Mouse (Mus musculus): ENCODE results near the gene Macrod1. TPM values are rescaled to one million over a fixed set of nuclear protein-coding genes. Genes with fewer than 3 reads are reported as not detected.

The Macrod1 gene
- polyA plus RNA-seq, 1 experiment from 2014 or later: 11.0 TPM

DNA sequence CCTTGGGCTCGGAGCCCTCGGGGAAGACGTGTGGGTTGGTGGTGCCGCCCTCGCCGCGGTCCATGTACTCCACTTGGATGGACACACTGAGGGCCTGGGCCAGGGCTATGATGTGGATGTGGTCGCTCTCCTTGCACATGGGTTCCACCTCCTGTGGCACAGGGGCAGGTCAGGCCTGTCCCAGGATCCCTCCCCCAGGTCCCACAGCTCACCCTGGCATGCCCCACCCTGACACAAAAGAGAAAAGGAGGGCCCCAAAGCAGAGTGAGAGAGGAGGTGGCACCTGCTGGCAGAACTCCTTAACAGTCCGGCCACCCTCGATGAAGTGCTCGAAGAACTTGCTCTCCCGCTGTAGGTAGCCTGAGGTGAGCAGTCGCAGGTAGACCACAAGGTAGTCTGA is 142.5 kb downstream of the Macrod1 start:
- H3K9ac ChIP-seq: no peak overlapping the region
- ATAC-seq (ENCODE audit: insufficient read depth): no peak
- no peak overlapping the region for H3K27ac ChIP-seq (ENCODE audit: low read depth)
- TF ChIP-seq CTCF (IDR thresholded peaks at IDR 0.05; ENCODE audit: low read depth): no peak
- no peak for DNase-seq
- no peaks in the 10 kb centered on the region for H3K9me3 ChIP-seq (ENCODE audit: low read depth, low read length)
- H3K4me2 ChIP-seq: no peak overlapping the region
- no peaks in the 10 kb centered on the region for H3K4me1 ChIP-seq (ENCODE audit: insufficient read depth)
- H3K4me3 ChIP-seq (ENCODE audit: low read depth, low read length): no peak overlapping the region
- H3K36me3 ChIP-seq (ENCODE audit: insufficient read depth): peaks cover 67% of the 10 kb centered on the region
- 92% methylated on average over 13 of the region's 13 CpGs for WGBS
- H3K27me3 ChIP-seq (ENCODE audit: insufficient read depth, low read length): no peaks in the 10 kb centered on the region

DNA sequence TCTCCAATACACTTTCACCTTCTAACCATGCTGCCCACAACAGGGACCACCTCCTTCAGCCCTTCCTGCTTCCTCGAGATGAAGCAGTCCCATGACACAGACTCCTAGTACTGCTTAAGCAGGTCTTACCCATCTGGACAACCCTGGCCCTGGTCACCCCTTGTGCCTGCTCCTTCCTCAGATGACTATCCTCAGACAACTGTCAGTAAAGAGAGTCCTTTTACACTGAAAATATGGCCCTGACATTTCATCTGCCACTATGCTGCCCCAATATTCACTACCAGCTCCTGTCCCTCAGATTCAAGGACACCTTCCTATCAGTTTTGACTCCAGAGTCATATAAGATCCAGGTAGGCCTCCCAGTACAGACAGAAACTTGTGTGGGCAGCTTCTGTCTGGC is 143.8 kb downstream of the Macrod1 start:
- no peak overlapping the region for H3K27ac ChIP-seq (ENCODE audit: low read depth)
- H3K27me3 ChIP-seq (ENCODE audit: insufficient read depth, low read length): no peaks in the 10 kb centered on the region
- no peaks in the 10 kb centered on the region for H3K9me3 ChIP-seq (ENCODE audit: low read depth, low read length)
- TF ChIP-seq CTCF (IDR thresholded peaks at IDR 0.05; ENCODE audit: low read depth): no peak
- peaks cover 71% of the 10 kb centered on the region for H3K36me3 ChIP-seq (ENCODE audit: insufficient read depth)
- peaks cover 4% of the 10 kb centered on the region for H3K4me1 ChIP-seq (ENCODE audit: insufficient read depth)
- 58% methylated on average over 1 of the region's 1 CpGs for WGBS
- no peak for ATAC-seq (ENCODE audit: insufficient read depth)
- no peak overlapping the region for H3K9ac ChIP-seq
- no peak for DNase-seq
- no peak overlapping the region for H3K4me2 ChIP-seq
- no peak overlapping the region for H3K4me3 ChIP-seq (ENCODE audit: low read depth, low read length)

DNA sequence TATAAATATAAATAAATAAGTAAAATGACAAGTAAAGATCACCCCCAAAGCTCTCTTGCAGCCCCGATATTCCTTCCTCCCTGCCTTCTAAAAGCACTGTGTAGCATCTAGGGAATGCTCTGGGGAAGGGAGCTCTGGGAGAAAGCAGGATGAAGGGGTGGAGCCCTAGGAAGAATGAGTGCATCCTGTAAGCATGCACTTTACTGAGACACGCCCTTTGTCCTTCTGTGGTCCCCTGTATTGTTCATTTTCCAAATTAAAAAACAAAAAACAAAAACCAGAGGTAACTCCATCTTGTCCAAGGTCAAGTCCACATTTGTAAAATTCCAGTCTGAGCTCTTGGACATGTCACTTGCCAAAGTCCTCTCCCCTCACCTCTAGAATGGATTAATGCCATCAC is 148.3 kb downstream of the Macrod1 start:
- DNase-seq: no peak
- peak overlapping the region; percentile 66 for H3K4me3 ChIP-seq (ENCODE audit: low read depth, low read length)
- H3K27me3 ChIP-seq (ENCODE audit: insufficient read depth, low read length): no peaks in the 10 kb centered on the region
- H3K4me1 ChIP-seq (ENCODE audit: insufficient read depth): peaks cover 7% of the 10 kb centered on the region
- H3K27ac ChIP-seq (ENCODE audit: low read depth): no peak overlapping the region
- TF ChIP-seq CTCF (IDR thresholded peaks at IDR 0.05; ENCODE audit: low read depth): no peak
- no peaks in the 10 kb centered on the region for H3K9me3 ChIP-seq (ENCODE audit: low read depth, low read length)
- peak overlapping the region; percentile 73 for H3K9ac ChIP-seq
- ATAC-seq (ENCODE audit: insufficient read depth): no peak
- peak overlapping the region; percentile 84 for H3K4me2 ChIP-seq
- 73% methylated on average over 2 of the region's 2 CpGs for WGBS
- peaks cover 42% of the 10 kb centered on the region for H3K36me3 ChIP-seq (ENCODE audit: insufficient read depth)

DNA sequence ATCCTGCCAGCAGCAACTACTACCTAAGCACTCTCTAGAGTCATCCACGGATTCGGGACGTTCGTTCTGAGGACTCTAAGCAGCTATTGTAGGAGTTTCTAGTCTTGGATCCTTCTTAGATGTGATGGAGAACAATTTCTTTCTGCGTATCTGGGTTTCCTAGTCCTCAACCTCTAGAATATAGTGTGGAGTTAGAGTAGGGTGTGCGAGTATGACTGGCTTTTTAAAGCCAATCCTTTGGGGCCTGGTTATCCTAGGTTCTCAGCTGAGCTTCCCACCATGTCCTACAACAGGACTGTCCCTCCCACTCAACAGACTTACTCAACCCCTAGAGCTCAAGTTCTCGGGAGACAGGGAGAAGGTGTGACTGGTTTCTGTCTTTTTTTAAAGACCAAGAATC is 148.7 kb downstream of the Macrod1 start:
- no peaks in the 10 kb centered on the region for H3K27me3 ChIP-seq (ENCODE audit: insufficient read depth, low read length)
- H3K4me3 ChIP-seq (ENCODE audit: low read depth, low read length): peak overlapping the region; percentile 66
- no peak for TF ChIP-seq CTCF (IDR thresholded peaks at IDR 0.05; ENCODE audit: low read depth)
- H3K27ac ChIP-seq (ENCODE audit: low read depth): peak overlapping the region; percentile 94
- no peaks in the 10 kb centered on the region for H3K9me3 ChIP-seq (ENCODE audit: low read depth, low read length)
- H3K4me2 ChIP-seq: peak overlapping the region; percentile 84
- 29% methylated on average over 7 of the region's 7 CpGs for WGBS
- H3K9ac ChIP-seq: peak overlapping the region; percentile 73
- DNase-seq (no peak), ATAC-seq (ENCODE audit: insufficient read depth) (no peak)
- peaks cover 7% of the 10 kb centered on the region for H3K4me1 ChIP-seq (ENCODE audit: insufficient read depth)
- peaks cover 38% of the 10 kb centered on the region for H3K36me3 ChIP-seq (ENCODE audit: insufficient read depth)

DNA sequence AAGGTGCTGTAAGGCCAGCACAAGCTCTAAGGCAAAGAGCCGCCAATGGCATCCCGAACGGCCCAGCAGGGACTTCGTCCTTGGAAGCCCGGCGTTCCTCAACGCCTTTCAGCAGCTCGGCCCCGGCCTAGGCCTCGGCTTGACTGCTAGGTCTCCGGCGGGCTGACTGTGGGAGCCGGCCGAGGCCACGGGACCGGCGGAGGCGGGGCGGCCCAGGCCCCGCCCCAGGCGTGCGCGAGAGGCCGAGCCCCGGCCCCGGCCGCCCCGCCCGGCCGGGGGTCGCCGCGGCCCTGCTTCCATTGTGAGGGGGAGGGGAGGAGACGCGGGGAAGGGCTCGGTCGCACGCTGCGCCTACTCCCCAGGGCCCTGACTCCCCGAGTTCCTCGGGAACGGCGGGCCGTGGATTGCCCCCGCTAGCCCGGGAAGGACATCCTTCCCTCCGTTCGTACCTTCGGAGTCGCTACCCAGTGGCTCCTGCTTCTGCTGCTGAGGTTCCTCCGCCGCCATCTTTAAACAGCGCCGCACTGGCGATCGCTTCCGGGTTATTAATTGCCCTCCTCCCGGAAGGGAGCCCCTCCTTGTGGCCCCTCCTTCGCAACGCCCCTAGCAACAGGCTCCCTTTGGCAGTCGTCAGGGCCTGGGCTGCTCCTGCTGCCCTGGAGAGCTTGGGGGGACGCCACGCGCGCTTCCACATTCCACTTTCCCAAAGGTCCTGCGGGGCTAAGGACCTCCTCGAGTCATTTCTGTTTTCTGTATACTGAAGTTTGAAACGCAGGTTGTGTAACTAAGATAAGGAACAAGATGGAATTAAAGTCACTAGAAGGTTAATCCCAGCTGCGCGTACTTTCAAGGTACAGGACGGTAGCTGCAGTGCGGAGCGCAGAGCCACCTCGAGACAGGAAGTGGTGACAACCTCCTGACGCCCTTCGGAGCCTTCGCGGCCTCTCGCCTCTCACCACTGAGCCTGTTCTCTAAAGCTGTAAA is 149.4 kb downstream of the Macrod1 start, which contains the start of gene Otub1:
Gene Otub1, minus strand, starts transcription at position 564 of the 984 bp plus-strand sequence.
- peak; percentile 97 for DNase-seq
- H3K36me3 ChIP-seq (ENCODE audit: insufficient read depth): peaks cover 31% of the 10 kb centered on the region
- H3K27me3 ChIP-seq (ENCODE audit: insufficient read depth, low read length): no peaks in the 10 kb centered on the region
- H3K4me1 ChIP-seq (ENCODE audit: insufficient read depth): peaks cover 7% of the 10 kb centered on the region
- WGBS: 0% methylated on average over 67 of the region's 79 CpGs
- peak; percentile 98 for ATAC-seq (ENCODE audit: insufficient read depth)
- peak within 1 kb of the TSS; percentile 73 for H3K9ac ChIP-seq
- no peak; the same call in 1 of the 2 replicates for TF ChIP-seq CTCF (IDR thresholded peaks at IDR 0.05; ENCODE audit: low read depth)
- H3K4me2 ChIP-seq: peak within 1 kb of the TSS; percentile 84
- H3K9me3 ChIP-seq (ENCODE audit: low read depth, low read length): no peaks in the 10 kb centered on the region
- peak within 1 kb of the TSS; percentile 94 for H3K27ac ChIP-seq (ENCODE audit: low read depth)
- peak within 1 kb of the TSS; percentile 66 for H3K4me3 ChIP-seq (ENCODE audit: low read depth, low read length)

DNA sequence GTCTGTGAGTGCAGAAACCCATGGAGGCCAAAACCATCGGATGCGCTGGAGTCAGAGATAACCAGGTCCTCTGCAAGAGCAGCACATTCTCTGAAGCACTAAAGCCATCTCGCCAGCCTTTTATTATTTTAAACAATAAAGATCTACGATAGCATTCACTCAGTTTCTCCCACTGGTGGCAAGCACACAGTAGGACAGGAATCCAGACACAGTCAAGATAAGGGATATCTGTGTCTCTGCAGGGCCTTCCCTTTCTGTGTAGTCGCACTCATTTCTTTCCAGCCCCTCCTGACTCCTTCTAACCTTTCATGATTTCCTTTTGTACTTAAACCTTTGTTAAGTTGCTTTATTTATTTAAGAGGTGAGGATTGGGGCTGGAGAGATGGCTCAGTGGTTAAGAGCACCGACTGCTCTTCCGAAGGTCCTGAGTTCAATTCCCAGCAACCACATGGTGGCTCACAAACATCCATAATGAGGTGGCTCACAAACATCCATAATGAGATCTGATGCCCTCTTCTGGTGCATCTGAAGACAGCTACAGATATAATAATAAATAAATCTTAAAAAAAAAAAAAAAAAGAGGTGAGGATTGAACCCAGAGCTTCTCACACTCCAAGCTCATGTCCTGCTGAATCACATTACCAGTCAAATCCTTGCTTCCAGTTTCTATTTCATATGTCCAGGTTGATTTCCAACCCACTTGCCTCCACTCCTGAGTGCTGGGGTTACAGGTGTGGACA is 153.5 kb downstream of the Macrod1 start:
- Histone ChIP-seq H3K4me3 (ENCODE audit: low read depth, low read length) (no peak overlapping the region), H3K27ac (ENCODE audit: low read depth) (no peak overlapping the region), H3K4me2 (no peak overlapping the region), H3K27me3 (ENCODE audit: insufficient read depth, low read length) (no peaks in the 10 kb centered on the region), H3K36me3 (ENCODE audit: insufficient read depth) (peaks cover 34% of the 10 kb centered on the region), H3K4me1 (ENCODE audit: insufficient read depth) (peaks cover 8% of the 10 kb centered on the region), H3K9ac (no peak overlapping the region), H3K9me3 (ENCODE audit: low read depth, low read length) (no peaks in the 10 kb centered on the region)
- 81% methylated on average over 7 of the region's 7 CpGs for WGBS
- DNase-seq (no peak), ATAC-seq (ENCODE audit: insufficient read depth) (no peak)
- TF ChIP-seq CTCF (IDR thresholded peaks at IDR 0.05; ENCODE audit: low read depth): no peak; the same call in 1 of the 2 replicates

DNA sequence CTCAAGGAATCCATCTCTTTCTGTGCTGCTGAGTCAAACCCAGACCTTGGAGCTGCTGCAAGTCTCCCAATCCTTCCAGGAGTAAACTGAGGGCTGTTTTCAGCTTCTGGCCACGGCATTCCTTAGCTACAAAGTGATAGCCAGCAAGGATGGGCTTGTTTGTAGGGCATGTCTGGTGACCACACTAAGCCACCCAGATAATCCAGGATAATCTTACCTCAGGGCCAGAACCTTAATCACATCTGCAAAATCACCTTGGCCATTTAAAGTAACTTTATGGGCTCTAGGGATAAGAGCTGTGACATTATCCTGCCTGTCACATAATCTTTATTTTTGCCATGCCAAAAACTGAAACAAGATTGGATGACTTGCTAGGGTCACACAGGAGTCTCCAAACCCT is 155.6 kb downstream of the Macrod1 start:
- no peak overlapping the region for H3K9ac ChIP-seq
- no peak overlapping the region for H3K27ac ChIP-seq (ENCODE audit: low read depth)
- H3K4me1 ChIP-seq (ENCODE audit: insufficient read depth): peaks cover 15% of the 10 kb centered on the region
- no peak overlapping the region for H3K4me2 ChIP-seq
- H3K27me3 ChIP-seq (ENCODE audit: insufficient read depth, low read length): no peaks in the 10 kb centered on the region
- no peak for TF ChIP-seq CTCF (IDR thresholded peaks at IDR 0.05; ENCODE audit: low read depth)
- peaks cover 42% of the 10 kb centered on the region for H3K36me3 ChIP-seq (ENCODE audit: insufficient read depth)
- DNase-seq (no peak), ATAC-seq (ENCODE audit: insufficient read depth) (no peak)
- no peak overlapping the region for H3K4me3 ChIP-seq (ENCODE audit: low read depth, low read length)
- no peaks in the 10 kb centered on the region for H3K9me3 ChIP-seq (ENCODE audit: low read depth, low read length)
- 74% methylated on average over 1 of the region's 1 CpGs for WGBS
